Mouse (Mus musculus) lung, adult 10 weeks (tissue): Measurements from ENCODE around the gene Nhsl2. TPM values are rescaled to one million over a fixed set of nuclear protein-coding genes. Genes with fewer than 3 reads are reported as not detected.

Source experiments
- polyA plus RNA-seq: library from polyadenylated mRNA; stranded (reverse); fragments of 350-450 nt; fragmentation: Illumina TruSeq; extraction: RNeasy Lipid Tissue Mini Kit (QIAGEN cat#74804); gene quantifications from one replicate; pipeline ENCODE4 v1.2.3, GENCODE M21; 2014; ENCODE audit warnings: low read depth, low replicate concordance; ENCODE audit not compliant: insufficient read depth

Gene Nhsl2
- 1.5 TPM for polyA plus RNA-seq

DNA sequence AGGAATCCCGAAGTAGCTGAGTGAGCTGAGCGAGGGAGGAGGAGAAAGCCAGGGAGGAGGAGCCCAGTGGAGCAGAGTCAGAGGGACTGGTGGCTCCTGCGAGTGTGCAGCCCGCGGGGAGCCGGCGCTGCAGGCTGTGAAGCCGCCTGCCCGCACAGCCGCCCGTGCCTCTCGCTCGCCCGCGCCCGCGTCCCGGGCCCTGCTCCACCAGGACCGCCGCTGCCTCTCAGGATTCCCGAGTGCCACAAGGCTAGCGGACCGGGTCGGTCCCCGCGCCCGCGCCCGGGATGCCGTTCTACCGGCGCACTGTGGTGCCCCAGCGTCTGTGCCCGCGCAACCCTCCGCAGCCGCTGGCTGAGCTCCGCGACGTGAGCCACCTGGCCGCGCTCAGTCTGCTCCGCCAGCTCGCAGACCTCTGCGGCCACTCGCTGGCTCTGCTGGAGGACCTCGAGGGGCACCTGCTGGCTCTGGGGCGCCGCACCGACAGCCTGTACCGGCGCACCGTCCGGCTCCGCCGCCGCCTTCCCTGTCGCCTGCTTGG lies at the start of gene Nhsl2:
Gene Nhsl2 (plus strand): TSS at position 105 of the 541 bp plus-strand sequence.

DNA sequence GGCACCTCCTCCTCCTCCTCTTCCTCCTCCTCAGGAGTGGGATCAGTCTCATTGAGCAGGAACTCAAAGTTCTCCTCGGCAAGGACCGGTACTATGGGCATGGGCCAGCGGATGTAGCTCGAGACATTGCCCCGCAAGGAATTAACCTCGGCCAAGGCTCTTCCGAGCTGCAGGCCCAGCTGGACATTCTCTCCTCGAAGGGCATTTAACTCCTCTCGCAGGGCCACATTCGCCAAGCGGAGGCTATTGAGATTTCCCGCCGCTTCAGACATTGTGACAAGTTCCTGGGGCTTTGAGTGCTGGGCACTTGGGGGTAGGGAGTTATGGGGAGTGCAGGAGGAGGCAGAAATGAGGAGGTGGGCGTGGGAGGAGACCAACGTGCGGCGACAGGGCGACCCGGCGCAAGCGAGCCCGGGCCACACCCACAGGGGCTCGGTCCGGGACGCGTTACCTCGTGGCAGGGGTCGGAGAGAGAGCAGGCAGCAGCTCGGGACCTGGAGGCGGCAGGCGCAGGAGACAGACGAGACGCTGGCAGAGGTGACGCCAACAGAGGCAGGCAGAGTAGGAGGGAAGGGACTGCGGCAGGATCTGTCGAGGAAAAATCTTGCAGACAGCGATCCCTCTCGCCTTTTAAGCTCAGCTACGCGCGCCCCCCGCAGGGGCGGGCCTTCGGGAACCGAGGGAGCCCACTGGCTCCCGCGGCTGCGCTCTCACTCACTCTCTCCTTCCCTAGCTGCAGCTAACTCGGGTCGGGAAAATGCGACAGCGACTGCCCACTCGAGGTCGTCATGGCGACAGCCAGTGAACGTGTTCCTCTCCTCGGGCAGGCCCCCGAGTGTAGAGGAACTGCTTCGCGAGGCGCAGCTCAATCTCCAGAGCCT lies 221.6 kb downstream of the Nhsl2 start, which contains the start of gene Rtl5:
Gene Rtl5 (minus strand): TSS at position 714 of the 881 bp plus-strand sequence.

GRCm38 (mm10) chrX:102119042-102119864 lies 270.1 kb downstream of the Nhsl2 start, which contains the start of gene Pin4:
Gene Pin4 (plus strand): TSS chrX:102119447.

Other genes with a start within 250 kb of the Nhsl2 start
- 33.5 TPM for gene Ogt, start 209.3 kb upstream of the Nhsl2 start, polyA plus RNA-seq
- 2.2 TPM for gene Cxcr3, start 115.1 kb upstream of the Nhsl2 start, polyA plus RNA-seq
- not detected for gene Gm4779, start 55.0 kb upstream of the Nhsl2 start, polyA plus RNA-seq
- not detected for gene 8030474K03Rik, start 54.7 kb upstream of the Nhsl2 start, polyA plus RNA-seq
- gene Rtl5, start 221.9 kb downstream of the Nhsl2 start, polyA plus RNA-seq, result 5.8 TPM